In the genomic region with DNA sequence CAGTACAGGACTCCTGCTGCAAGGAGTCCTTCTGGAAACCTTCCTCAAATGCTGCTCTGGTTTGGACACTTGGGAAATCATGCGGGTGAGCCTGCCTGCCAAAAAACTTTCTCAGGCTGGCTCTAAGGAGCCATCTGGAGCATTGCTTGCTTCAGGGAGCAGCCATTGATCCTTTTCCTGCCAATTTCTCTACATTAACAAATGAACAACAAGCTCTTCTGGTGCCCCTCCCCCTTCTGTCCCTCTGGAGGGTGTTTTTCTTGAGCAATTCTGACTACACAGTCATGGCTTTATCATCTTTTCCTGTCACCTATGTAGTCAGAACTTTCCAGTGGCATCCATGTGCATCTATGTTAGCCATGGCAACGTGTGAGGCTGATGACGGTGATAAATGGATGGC, we compare ENCODE assay signal across 9 mouse cellular contexts.
DNase-seq lines count a peak whose midpoint lies in the region; ATAC-seq and TF ChIP-seq lines count a peak whose summit lies in the region.
"Had no signal": no experiment of that assay in that cellular context is flagged by ENCODE, and none has a peak within 500 bp of the region (broad histone marks: within the 10 kb centered on the region; RNA-seq: fewer than 3 reads in every experiment).

No protein-coding gene starts in this region.

- WGBS in heart, embryonic 12.5 days, result 85% methylated on average over 3 of the region's 3 CpGs
- 81% methylated on average over 3 of the region's 3 CpGs for WGBS in lung, postnatal 0 days
- WGBS in intestine, embryonic 16.5 days, result 89% methylated on average over 3 of the region's 3 CpGs

- ATAC-seq in heart, embryonic 12.5 days (ENCODE audit: insufficient number of reproducible peaks, low FRiP score), result no peak
- peak; percentile 68 for ATAC-seq in lung, postnatal 0 days
- ATAC-seq in intestine, embryonic 16.5 days, result no peak

- no peak overlapping the region for H3K4me2 ChIP-seq in heart, embryonic 12.5 days
- H3K4me2 ChIP-seq in lung, postnatal 0 days (replicated peaks; ENCODE audit: low read depth, low read length), result no peak overlapping the region
- no peak overlapping the region for H3K4me2 ChIP-seq in intestine, embryonic 16.5 days (ENCODE audit: low read depth, low read length)
- H3K4me2 ChIP-seq: limb, embryonic 12.5 days had no signal

- H3K9me3 ChIP-seq in heart, embryonic 12.5 days (replicated peaks), result no peaks in the 10 kb centered on the region
- H3K9me3 ChIP-seq in lung, postnatal 0 days (ENCODE audit: low read length), result no peaks in the 10 kb centered on the region
- no peaks in the 10 kb centered on the region for H3K9me3 ChIP-seq in intestine, embryonic 16.5 days (ENCODE audit: control insufficient read depth, low read length)

- no peak overlapping the region for H3K4me3 ChIP-seq in heart, embryonic 12.5 days
- no peak overlapping the region for H3K4me3 ChIP-seq in lung, postnatal 0 days (ENCODE audit: low read depth, low read length)
- no peak overlapping the region for H3K4me3 ChIP-seq in intestine, embryonic 16.5 days (ENCODE audit: low read length)
- H3K4me3 ChIP-seq: limb, embryonic 12.5 days had no signal

- H3K27ac ChIP-seq in heart, embryonic 12.5 days (ENCODE audit: poor library complexity, severe bottlenecking), result no peak overlapping the region
- H3K27ac ChIP-seq in lung, postnatal 0 days (ENCODE audit: low read length), result no peak overlapping the region
- H3K27ac ChIP-seq in intestine, embryonic 16.5 days (ENCODE audit: low read length), result no peak overlapping the region
- H3K27ac ChIP-seq: limb, embryonic 12.5 days had no signal

- no peak for TF ChIP-seq CTCF in lung, postnatal 0 days (IDR thresholded peaks at IDR 0.05)

- no peaks in the 10 kb centered on the region for H3K36me3 ChIP-seq in heart, embryonic 12.5 days
- no peaks in the 10 kb centered on the region for H3K36me3 ChIP-seq in lung, postnatal 0 days (ENCODE audit: insufficient read depth, low read length)
- H3K36me3 ChIP-seq in intestine, embryonic 16.5 days (ENCODE audit: control insufficient read depth, insufficient read depth, low read length), result no peaks in the 10 kb centered on the region
- H3K36me3 ChIP-seq: limb, embryonic 12.5 days had no signal

- DNase-seq in adrenal gland, postnatal 10 days, result peak; percentile 60
- no peak for DNase-seq in adrenal gland, adult (ENCODE audit: inconsistent age in 2 of 2, low spot score in 1 of 2)
- peak; percentile 28 for DNase-seq in heart, adult 9 months (ENCODE audit: low spot score in 2 of 2)
- peak; percentile 8 for DNase-seq in fat pad, adult 2 months (ENCODE audit: extremely low read depth, low read depth, low spot score)
- DNase-seq in lung, postnatal 0 days (ENCODE audit: low spot score), result peak; percentile 89
- DNase-seq in spleen, postnatal 4 days (ENCODE audit: low spot score in 2 of 2), result no peak

- no peaks in the 10 kb centered on the region for H3K4me1 ChIP-seq in heart, embryonic 12.5 days (replicated peaks)
- H3K4me1 ChIP-seq in lung, postnatal 0 days (ENCODE audit: insufficient read depth, low read depth, low read length), result no peaks in the 10 kb centered on the region
- H3K4me1 ChIP-seq in intestine, embryonic 16.5 days (ENCODE audit: control insufficient read depth, insufficient read depth, low read length), result no peaks in the 10 kb centered on the region
- H3K4me1 ChIP-seq: limb, embryonic 12.5 days had no signal

- peak; percentile 64 for TF ChIP-seq EP300 in lung, postnatal 0 days (IDR thresholded peaks at IDR 0.05)

- H3K27me3 ChIP-seq in heart, embryonic 12.5 days (replicated peaks), result no peaks in the 10 kb centered on the region
- H3K27me3 ChIP-seq in lung, postnatal 0 days (replicated peaks; ENCODE audit: insufficient read depth, low read length), result no peaks in the 10 kb centered on the region
- no peaks in the 10 kb centered on the region for H3K27me3 ChIP-seq in intestine, embryonic 16.5 days (replicated peaks; ENCODE audit: control insufficient read depth, insufficient read depth, low read length)
- H3K27me3 ChIP-seq: limb, embryonic 12.5 days had no signal

- no peak overlapping the region for H3K9ac ChIP-seq in heart, embryonic 12.5 days
- H3K9ac ChIP-seq in lung, postnatal 0 days (replicated peaks; ENCODE audit: low read depth), result no peak overlapping the region
- no peak overlapping the region for H3K9ac ChIP-seq in intestine, embryonic 16.5 days (ENCODE audit: low read depth, low read length)
- H3K9ac ChIP-seq: limb, embryonic 12.5 days had no signal

Comparison
In these comparisons a context has a peak if more than half of its experiments do, and no peak if none do; other contexts are left out.
1. DNase-seq: peak in adrenal gland, postnatal 10 days (single experiment), heart, adult 9 months (2 of 2), fat pad, adult 2 months (single experiment) and lung, postnatal 0 days (single experiment); none in adrenal gland, adult (0 of 2) and spleen, postnatal 4 days (0 of 2).